In the genomic region with DNA sequence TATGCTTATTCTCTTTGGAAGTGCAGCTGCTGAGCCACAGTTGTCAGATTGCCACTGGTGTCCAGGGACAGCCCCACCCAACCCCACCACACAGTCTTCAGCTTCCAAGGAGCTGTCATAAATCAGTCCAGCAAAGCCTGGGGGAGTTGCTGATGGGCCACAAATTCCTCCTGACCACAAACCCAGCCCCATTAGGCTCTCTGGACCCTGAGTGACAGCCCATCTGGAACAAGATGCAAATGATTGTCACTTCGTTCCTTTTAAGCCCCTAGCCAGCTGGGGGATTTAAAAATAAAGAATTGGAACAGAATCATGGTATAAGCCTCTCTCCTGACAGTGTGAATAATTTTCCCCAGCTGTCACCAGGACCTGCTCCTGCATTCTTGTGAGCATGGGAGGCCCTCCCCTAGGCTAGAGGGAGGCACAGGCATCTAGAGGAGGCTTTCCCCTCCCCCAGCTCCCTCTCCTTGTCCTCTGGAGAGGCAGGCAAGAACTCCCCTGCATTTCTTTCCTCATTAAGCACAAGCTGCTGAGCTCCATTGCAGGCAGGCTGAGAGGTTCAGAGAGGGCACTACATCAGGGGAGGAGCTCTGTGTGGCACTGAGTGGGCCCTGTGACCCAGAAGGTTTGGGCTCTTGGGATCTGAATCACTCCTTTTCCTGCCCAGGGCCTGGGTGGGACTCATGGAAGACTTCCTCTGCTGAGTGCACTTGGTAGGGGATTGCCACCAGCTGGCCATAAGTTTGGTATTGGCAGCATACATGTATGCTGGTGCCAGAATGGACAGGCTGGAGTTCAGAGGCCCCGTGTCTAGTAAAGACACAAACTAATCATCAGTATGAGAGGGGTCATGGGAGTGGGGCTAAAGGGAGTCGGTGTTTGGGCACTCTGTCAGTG, we compare ENCODE assay signal across 9 mouse cellular contexts.
DNase-seq lines count a peak whose midpoint lies in the region; ATAC-seq lines count a peak whose summit lies in the region.
"Had no signal": no experiment of that assay in that cellular context is flagged by ENCODE, and none has a peak within 500 bp of the region (broad histone marks: within the 10 kb centered on the region; RNA-seq: fewer than 3 reads in every experiment).

No protein-coding gene starts in this region.

- H3K4me2 ChIP-seq in limb, embryonic 15.5 days: no peak overlapping the region
- H3K4me2 ChIP-seq in neural tube, embryonic 15.5 days: no peak overlapping the region

- no peaks in the 10 kb centered on the region for H3K9me3 ChIP-seq in limb, embryonic 15.5 days
- H3K9me3 ChIP-seq in neural tube, embryonic 15.5 days (replicated peaks): no peaks in the 10 kb centered on the region
- H3K9me3 ChIP-seq: G1E had no signal

- no peak overlapping the region for H3K4me3 ChIP-seq in limb, embryonic 15.5 days
- no peak overlapping the region for H3K4me3 ChIP-seq in neural tube, embryonic 15.5 days (replicated peaks)

- H3K36me3 ChIP-seq in limb, embryonic 15.5 days: no peaks in the 10 kb centered on the region
- H3K36me3 ChIP-seq in neural tube, embryonic 15.5 days: no peaks in the 10 kb centered on the region

- H3K27ac ChIP-seq in limb, embryonic 15.5 days: peak overlapping the region; percentile 59; the same call in 1 of the 2 replicates
- H3K27ac ChIP-seq in neural tube, embryonic 15.5 days (replicated peaks): peak overlapping the region; percentile 33; the same call in 1 of the 2 replicates

- DNase-seq in heart, adult 11 months: peak; percentile 95
- DNase-seq in heart, adult 8-10 months (ENCODE audit: low spot score): no peak
- peak; percentile 72 for DNase-seq in embryo, embryonic 11 days
- DNase-seq in heart, postnatal 10 days: peak; percentile 42 to 49
- no peak for DNase-seq in adrenal gland, adult 2 months

- no peak overlapping the region for H3K9ac ChIP-seq in limb, embryonic 15.5 days
- H3K9ac ChIP-seq in neural tube, embryonic 15.5 days (replicated peaks): no peak overlapping the region

- peaks cover 13% of the 10 kb centered on the region; the same call in 1 of the 2 replicates for H3K27me3 ChIP-seq in limb, embryonic 15.5 days
- peaks cover 5% of the 10 kb centered on the region; the same call in 1 of the 2 replicates for H3K27me3 ChIP-seq in neural tube, embryonic 15.5 days (replicated peaks)

- intact Hi-C loops in heart, postnatal 10 days (cut with DNase I): no loop called here

- ATAC-seq in limb, embryonic 15.5 days (ENCODE audit: insufficient number of reproducible peaks, low FRiP score, low TSS enrichment, low read depth): peak; percentile 83
- peak; percentile 72 for ATAC-seq in neural tube, embryonic 15.5 days (ENCODE audit: low FRiP score)
- ATAC-seq in megakaryocyte, adult 5-6 weeks (ENCODE audit: poor library complexity, severe bottlenecking): no peak

- H3K4me1 ChIP-seq in limb, embryonic 15.5 days: peaks cover 10% of the 10 kb centered on the region; the same call in 1 of the 2 replicates
- no peaks in the 10 kb centered on the region for H3K4me1 ChIP-seq in neural tube, embryonic 15.5 days

- 39% methylated on average over 3 of the region's 3 CpGs for WGBS in limb, embryonic 15.5 days
- 34% methylated on average over 3 of the region's 3 CpGs for WGBS in neural tube, embryonic 15.5 days

Comparison
In these comparisons a context has a peak if more than half of its experiments do, and no peak if none do; other contexts are left out.
1. DNase-seq: peak in heart, adult 11 months (single experiment), embryo, embryonic 11 days (single experiment) and heart, postnatal 10 days (2 of 2); none in heart, adult 8-10 months (single experiment) and adrenal gland, adult 2 months (single experiment).